Mouse (Mus musculus) lung, embryonic 14.5 days (tissue): ENCODE measurements at regions not wholly inside any gene's neighbourhood (a gene's known extent, or its start where the extent isn't known, plus 50 kb on each side); places are given as distances from the start of the nearest gene placed in this dataset.
A peak's percentile ranks its signal among the peaks of the same experiment; 100 is the strongest.

Experiments
- ATAC-seq: fragments of 200-750 bp; cut with Nextera tagmentation; 2 replicates; pipeline ENCODE4 v1.8.0; 2017; ENCODE audit warnings: mild to moderate bottlenecking, moderate TSS enrichment, moderate library complexity; ENCODE audit not compliant: insufficient read depth
- DNase-seq: peaks from one replicate; pipeline ENCODE4 v3.0.0-alpha.2; 2015
- H3K27ac ChIP-seq: fragments of 300-500 bp; sonication (generic); 2 replicates; pipeline ENCODE4 v1.5.1; 2014; ENCODE audit warnings: low read depth, mild to moderate bottlenecking, moderate library complexity
- H3K27me3 ChIP-seq: fragments of 300-500 bp; sonication (generic); 2 replicates; pipeline ENCODE4 v1.6.1; 2014; ENCODE audit warnings: low read length, control low read depth; ENCODE audit not compliant: insufficient read depth
- H3K36me3 ChIP-seq: fragments of 300-500 bp; sonication (generic); 2 replicates; pipeline ENCODE4 v1.6.1; 2014; ENCODE audit warnings: control low read depth; ENCODE audit not compliant: insufficient read depth
- H3K4me1 ChIP-seq: fragments of 300-500 bp; sonication (generic); 2 replicates; pipeline ENCODE4 v1.6.1; 2014; ENCODE audit warnings: antibody characterized with exemption, control low read depth; ENCODE audit not compliant: insufficient read depth
- H3K4me2 ChIP-seq: fragments of 300-500 bp; sonication (generic); 2 replicates; pipeline ENCODE4 v1.6.1; 2014; ENCODE audit warnings: mild to moderate bottlenecking
- H3K4me3 ChIP-seq: fragments of 300-500 bp; sonication (generic); 2 replicates; pipeline ENCODE4 v1.5.1; 2014; ENCODE audit warnings: low read depth, low read length
- H3K9ac ChIP-seq: fragments of 300-500 bp; sonication (generic); 2 replicates; pipeline ENCODE4 v1.6.1; 2014
- H3K9me3 ChIP-seq: fragments of 300-500 bp; sonication (generic); 2 replicates; pipeline ENCODE4 v1.6.1; 2016; ENCODE audit warnings: low read depth, low read length, control low read depth
- CTCF ChIP-seq: IDR thresholded peaks from 2 replicates; pipeline ENCODE4 v1.5.1; 2016; ENCODE audit warnings: antibody characterized with exemption, low read depth
- WGBS: fragments of 180-500 bp; shearing (Covaris S2); extraction: QIAGEN DNeasy Blood & Tissue Kit; methylation state at CpG from one replicate; pipeline ENCODE4 v1.1.7; 2014; 5-methylcytosine and 5-hydroxymethylcytosine counted together

GRCm38 (mm10) chr15:57187840-57188457 lies 289.5 kb downstream of the Slc22a22 start:
- H3K4me2 ChIP-seq, result no peak overlapping the region
- H3K27ac ChIP-seq, result no peak overlapping the region
- DNase-seq, result no peak
- ATAC-seq, result no peak
- H3K9me3 ChIP-seq, result no peaks in the 10 kb centered on the region
- no peaks in the 10 kb centered on the region for H3K27me3 ChIP-seq
- 60% methylated on average over 1 of the region's 1 CpGs for WGBS
- H3K36me3 ChIP-seq, result no peaks in the 10 kb centered on the region
- no peak overlapping the region for H3K9ac ChIP-seq
- TF ChIP-seq CTCF, result no peak
- no peak overlapping the region for H3K4me3 ChIP-seq
- H3K4me1 ChIP-seq, result no peaks in the 10 kb centered on the region

- Histone ChIP-seq H3K27ac (no peak overlapping the region), H3K36me3 (no peaks in the 10 kb centered on the region), H3K4me1 (no peaks in the 10 kb centered on the region), H3K4me3 (no peak overlapping the region), H3K27me3 (no peaks in the 10 kb centered on the region), H3K4me2 (no peak overlapping the region), H3K9ac (no peak overlapping the region), H3K9me3 (no peaks in the 10 kb centered on the region)
- DNase-seq (peak; percentile 17), ATAC-seq (no peak)
- no peak; the same call in 1 of the 2 replicates for TF ChIP-seq CTCF
- WGBS, result 33% methylated on average over 1 of the region's 1 CpGs
Measured at GRCm38 (mm10) chr15:57179138-57179537, 298.3 kb downstream of the Slc22a22 start.

GRCm38 (mm10) chr15:57172723-57173122 lies 304.7 kb downstream of the Slc22a22 start:
- no peak overlapping the region for H3K4me2 ChIP-seq
- TF ChIP-seq CTCF, result no peak
- no peaks in the 10 kb centered on the region for H3K9me3 ChIP-seq
- H3K4me3 ChIP-seq, result no peak overlapping the region
- DNase-seq (peak; percentile 11), ATAC-seq (no peak)
- H3K27me3 ChIP-seq, result no peaks in the 10 kb centered on the region
- no peak overlapping the region for H3K27ac ChIP-seq
- 23% methylated on average over 5 of the region's 5 CpGs for WGBS
- no peaks in the 10 kb centered on the region for H3K36me3 ChIP-seq
- no peaks in the 10 kb centered on the region for H3K4me1 ChIP-seq
- no peak overlapping the region for H3K9ac ChIP-seq

- H3K27ac ChIP-seq, result no peak overlapping the region
- no peak for TF ChIP-seq CTCF
- WGBS, result 56% methylated on average over 12 of the region's 12 CpGs
- no peak for ATAC-seq
- DNase-seq, result no peak
- no peaks in the 10 kb centered on the region for H3K9me3 ChIP-seq
- no peaks in the 10 kb centered on the region for H3K36me3 ChIP-seq
- H3K4me3 ChIP-seq, result no peak overlapping the region
- H3K4me1 ChIP-seq, result no peaks in the 10 kb centered on the region
- H3K4me2 ChIP-seq, result no peak overlapping the region
- no peak overlapping the region for H3K9ac ChIP-seq
- H3K27me3 ChIP-seq, result no peaks in the 10 kb centered on the region
Measured at GRCm38 (mm10) chr15:57162401-57163343, 314.8 kb downstream of the Slc22a22 start.

GRCm38 (mm10) chr15:57140130-57140750 lies 337.2 kb downstream of the Slc22a22 start:
- Histone ChIP-seq H3K4me3 (no peak overlapping the region), H3K27me3 (no peaks in the 10 kb centered on the region), H3K9ac (no peak overlapping the region), H3K4me1 (no peaks in the 10 kb centered on the region), H3K9me3 (no peaks in the 10 kb centered on the region), H3K36me3 (no peaks in the 10 kb centered on the region), H3K27ac (no peak overlapping the region), H3K4me2 (peak overlapping the region; percentile 20; the same call in 1 of the 2 replicates)
- ATAC-seq (peak; percentile 52; the same call in 1 of the 2 replicates), DNase-seq (peak; percentile 50)
- 23% methylated on average over 9 of the region's 9 CpGs for WGBS
- TF ChIP-seq CTCF, result no peak

GRCm38 (mm10) chr15:57104711-57105110 lies 372.7 kb downstream of the Slc22a22 start:
- Histone ChIP-seq H3K4me2 (no peak overlapping the region), H3K27me3 (no peaks in the 10 kb centered on the region), H3K4me1 (no peaks in the 10 kb centered on the region), H3K4me3 (no peak overlapping the region), H3K9ac (no peak overlapping the region), H3K27ac (no peak overlapping the region), H3K9me3 (no peaks in the 10 kb centered on the region), H3K36me3 (no peaks in the 10 kb centered on the region)
- TF ChIP-seq CTCF, result no peak
- ATAC-seq (no peak), DNase-seq (peak; percentile 22)
- WGBS, result 72% methylated on average over 3 of the region's 3 CpGs

- H3K9me3 ChIP-seq, result no peaks in the 10 kb centered on the region
- no peak overlapping the region for H3K27ac ChIP-seq
- H3K4me2 ChIP-seq, result no peak overlapping the region
- no peak overlapping the region for H3K4me3 ChIP-seq
- WGBS, result 59% methylated on average over 2 of the region's 2 CpGs
- no peak for TF ChIP-seq CTCF
- DNase-seq (no peak), ATAC-seq (no peak)
- no peaks in the 10 kb centered on the region for H3K27me3 ChIP-seq
- no peaks in the 10 kb centered on the region for H3K4me1 ChIP-seq
- H3K36me3 ChIP-seq, result no peaks in the 10 kb centered on the region
- no peak overlapping the region for H3K9ac ChIP-seq
Measured at GRCm38 (mm10) chr15:57097309-57097708, 380.1 kb downstream of the Slc22a22 start.
